Mouse (Mus musculus) kidney, postnatal 14 days (tissue): ENCODE results near the gene Nrxn2.

Experiments
- DNase-seq: peaks from one replicate; pipeline ENCODE4 v3.0.0; 2022; ENCODE audit warnings: mixed read lengths

The Nrxn2 gene

GRCm38 (mm10) chr19:6392743-6393393, 25.7 kb upstream of the Nrxn2 start:
- DNase-seq = no peak

- DNase-seq = no peak
Observed at GRCm38 (mm10) chr19:6393637-6394036, 24.9 kb upstream of the Nrxn2 start.

- DNase-seq = no peak
Observed at GRCm38 (mm10) chr19:6396237-6396636, 22.3 kb upstream of the Nrxn2 start.

GRCm38 (mm10) chr19:6397582-6398249, 20.8 kb upstream of the Nrxn2 start:
- DNase-seq = peak; percentile 34

GRCm38 (mm10) chr19:6398447-6399284, 19.9 kb upstream of the Nrxn2 start:
- DNase-seq = peak; percentile 82

GRCm38 (mm10) chr19:6399285-6400095, 19.0 kb upstream of the Nrxn2 start, which contains the start of gene Rasgrp2:
TSS of gene Rasgrp2 (plus strand) at chr19:6399340.
- DNase-seq = peak; percentile 82

GRCm38 (mm10) chr19:6400096-6401086, 18.1 kb upstream of the Nrxn2 start:
- no peak for DNase-seq

- peak; percentile 90 for DNase-seq
Observed at GRCm38 (mm10) chr19:6401131-6401815, 17.3 kb upstream of the Nrxn2 start.

GRCm38 (mm10) chr19:6401951-6402350, 16.6 kb upstream of the Nrxn2 start:
- DNase-seq = peak; percentile 82

- no peak for DNase-seq
Observed at GRCm38 (mm10) chr19:6403869-6404268, 14.7 kb upstream of the Nrxn2 start.

GRCm38 (mm10) chr19:6405433-6405832, 13.1 kb upstream of the Nrxn2 start:
- DNase-seq = no peak

GRCm38 (mm10) chr19:6407109-6407508, 11.4 kb upstream of the Nrxn2 start:
- DNase-seq = no peak

- DNase-seq = no peak
Observed at GRCm38 (mm10) chr19:6407816-6408510, 10.6 kb upstream of the Nrxn2 start.

GRCm38 (mm10) chr19:6408749-6409148, 9.8 kb upstream of the Nrxn2 start:
- DNase-seq = no peak

- DNase-seq = no peak
Observed at GRCm38 (mm10) chr19:6409176-6409575, 9.4 kb upstream of the Nrxn2 start.

- no peak for DNase-seq
Observed at GRCm38 (mm10) chr19:6409936-6410335, 8.6 kb upstream of the Nrxn2 start.

GRCm38 (mm10) chr19:6412798-6413197, 5.7 kb upstream of the Nrxn2 start:
- no peak for DNase-seq

- DNase-seq = peak; percentile 55
Observed at GRCm38 (mm10) chr19:6415454-6415853, 3.1 kb upstream of the Nrxn2 start.

GRCm38 (mm10) chr19:6416124-6416770, 2.3 kb upstream of the Nrxn2 start:
- no peak for DNase-seq
